Mouse (Mus musculus): ENCODE data around the gene Rnf144b.

The Rnf144b gene

GRCm38 (mm10) chr13:47180776-47181175, 58.3 kb downstream of the Rnf144b start:
- no peak for DNase-seq (ENCODE audit: low spot score in 2 of 2)

GRCm38 (mm10) chr13:47182366-47182765, 59.9 kb downstream of the Rnf144b start:
- DNase-seq (ENCODE audit: low spot score in 2 of 2): no peak

DNA sequence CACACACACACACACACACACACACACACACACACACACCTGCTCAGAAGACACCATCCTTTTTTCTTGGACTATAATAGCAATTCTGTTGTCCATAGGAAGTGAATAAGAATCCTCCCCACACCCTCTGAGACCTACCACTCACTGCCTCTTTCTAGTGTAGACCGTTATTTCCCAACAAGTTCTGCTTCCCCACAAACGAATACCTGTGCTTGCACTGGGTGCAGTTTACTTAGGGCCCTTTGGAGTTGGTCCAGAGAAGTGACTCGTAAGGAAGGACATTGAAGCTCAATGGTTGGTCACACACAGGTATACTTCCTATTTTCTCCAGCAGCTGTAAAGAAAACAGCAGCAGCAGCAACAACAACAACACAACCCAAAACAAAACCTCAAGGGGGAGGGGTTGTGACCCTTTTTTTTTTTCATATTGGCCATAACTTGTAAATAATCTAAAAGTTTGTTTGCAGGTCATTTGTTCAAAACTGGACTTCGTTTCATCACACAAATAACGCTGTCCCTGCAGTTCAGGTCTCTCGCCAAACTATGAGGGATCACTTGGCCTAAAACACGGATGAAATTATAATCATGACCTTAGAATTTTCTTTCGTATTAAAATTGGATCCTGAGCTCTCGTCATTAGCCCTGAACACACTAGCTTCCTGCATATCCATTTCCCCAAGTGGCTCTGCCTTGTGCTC, 60.7 kb downstream of the Rnf144b start:
- DNase-seq (ENCODE audit: low spot score in 2 of 2): no peak

- peak; percentile 35 to 42 for DNase-seq (ENCODE audit: low spot score in 2 of 2)
Measured at GRCm38 (mm10) chr13:47183771-47184170, 61.3 kb downstream of the Rnf144b start.

GRCm38 (mm10) chr13:47187836-47188235, 65.4 kb downstream of the Rnf144b start:
- DNase-seq (ENCODE audit: low spot score in 2 of 2): no peak

- DNase-seq (ENCODE audit: low spot score in 2 of 2): no peak
Measured at GRCm38 (mm10) chr13:47189971-47190370, 67.5 kb downstream of the Rnf144b start.

GRCm38 (mm10) chr13:47192200-47192599, 69.7 kb downstream of the Rnf144b start:
- no peak for DNase-seq (ENCODE audit: low spot score in 2 of 2)

GRCm38 (mm10) chr13:47192771-47193170, 70.3 kb downstream of the Rnf144b start:
- no peak for DNase-seq (ENCODE audit: low spot score in 2 of 2)

GRCm38 (mm10) chr13:47193326-47194153, 71.1 kb downstream of the Rnf144b start:
- DNase-seq (ENCODE audit: low spot score in 2 of 2): peak; percentile 66 to 72

DNA sequence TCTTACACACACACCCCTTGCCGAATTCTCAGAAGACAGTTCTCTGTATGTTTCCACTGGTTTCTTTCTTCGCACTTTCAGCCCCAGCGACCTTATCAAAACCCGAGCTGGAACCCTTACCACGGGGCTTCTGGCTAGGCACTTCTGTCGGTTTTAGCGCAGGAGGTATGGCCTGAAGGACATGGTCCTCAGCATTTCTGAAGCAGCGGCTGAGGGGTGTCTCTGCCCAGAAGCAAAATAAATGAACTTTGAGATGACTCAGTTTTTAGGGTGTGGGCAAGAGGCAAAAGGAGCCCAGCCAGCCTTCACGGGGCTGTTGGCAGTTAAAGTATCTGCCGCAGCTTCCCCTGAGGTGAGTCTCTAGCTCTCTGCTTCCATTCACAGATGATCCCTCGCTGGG, 72.2 kb downstream of the Rnf144b start:
- no peak for DNase-seq (ENCODE audit: low spot score in 2 of 2)

- no peak for DNase-seq (ENCODE audit: low spot score in 2 of 2)
Measured at GRCm38 (mm10) chr13:47195491-47195890, 73.0 kb downstream of the Rnf144b start.

GRCm38 (mm10) chr13:47200011-47200670, 77.7 kb downstream of the Rnf144b start:
- DNase-seq (ENCODE audit: low spot score in 2 of 2): no peak

DNA sequence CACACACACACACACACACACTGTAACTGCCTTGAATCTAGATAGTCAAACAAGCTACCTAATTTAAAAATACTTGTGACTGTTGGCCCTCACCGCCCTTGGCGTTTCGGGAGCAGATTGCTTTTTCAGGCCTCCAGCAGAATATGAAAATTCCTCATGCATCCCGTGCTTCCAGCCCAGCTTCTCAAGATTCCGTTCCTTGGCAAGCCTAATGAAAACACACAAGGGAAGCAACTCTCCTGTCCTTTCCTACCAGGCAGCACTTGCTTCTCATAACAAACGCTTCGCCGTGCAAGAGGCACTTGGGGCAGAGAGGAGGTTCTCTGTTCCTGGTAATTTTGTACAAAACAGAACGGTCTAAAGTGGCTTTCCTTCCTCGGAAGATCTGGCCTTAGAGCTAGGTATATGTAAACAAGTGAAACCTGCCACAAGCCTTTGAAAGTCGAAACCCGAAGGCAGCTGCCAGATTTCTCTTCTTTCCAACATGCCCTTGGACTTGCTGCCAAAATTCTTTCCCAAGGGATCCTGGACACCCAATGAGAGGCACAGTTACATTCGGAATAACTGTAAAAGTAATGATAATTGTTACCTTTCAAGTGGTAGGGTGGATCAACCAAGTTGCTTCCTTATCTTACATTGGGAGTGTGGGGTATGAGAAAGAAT, 79.6 kb downstream of the Rnf144b start:
- DNase-seq (ENCODE audit: low spot score in 2 of 2): no peak

DNA sequence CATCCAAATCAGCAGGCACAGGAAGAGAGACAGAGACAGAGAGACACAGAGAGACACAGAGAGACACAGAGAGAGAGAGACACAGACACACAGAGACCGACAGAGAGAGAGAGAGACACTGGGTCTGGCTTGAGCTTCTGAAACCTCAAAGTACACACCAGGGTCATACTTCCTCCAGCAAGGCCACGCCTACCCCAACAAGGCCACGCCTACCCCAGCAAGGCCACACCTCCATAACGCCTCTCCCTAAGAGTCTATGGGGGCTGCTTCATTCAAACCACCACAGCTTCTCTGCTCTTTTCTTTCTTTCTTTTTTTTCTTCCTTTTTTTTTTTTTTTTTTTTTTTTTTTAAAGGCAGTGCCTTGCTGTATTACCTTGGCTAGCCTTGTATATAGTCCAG, 88.0 kb downstream of the Rnf144b start:
- DNase-seq (ENCODE audit: low spot score in 2 of 2): no peak

- DNase-seq (ENCODE audit: low spot score in 2 of 2): no peak
Measured at GRCm38 (mm10) chr13:47210992-47211391, 88.5 kb downstream of the Rnf144b start.

GRCm38 (mm10) chr13:47211581-47211980, 89.1 kb downstream of the Rnf144b start:
- no peak for DNase-seq (ENCODE audit: low spot score in 2 of 2)

DNA sequence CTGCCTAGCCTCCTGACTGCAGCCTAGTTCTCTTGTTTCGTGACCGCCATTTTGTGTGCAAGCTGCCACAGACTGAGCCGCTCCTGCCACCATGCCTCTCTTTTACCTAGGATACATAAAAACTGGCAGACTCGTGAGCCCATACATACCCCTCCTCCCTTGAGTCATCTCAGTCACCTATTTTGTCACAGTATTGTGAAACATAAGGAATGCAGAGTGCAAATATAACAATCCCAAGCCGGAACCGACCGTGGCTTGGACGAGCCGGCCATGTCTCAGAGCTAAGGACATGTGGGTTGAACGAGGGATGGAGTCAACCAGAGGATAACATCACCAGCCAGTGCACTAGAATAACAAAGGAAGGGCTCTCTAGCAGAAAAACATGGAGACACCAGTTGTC, 91.4 kb downstream of the Rnf144b start:
- DNase-seq (ENCODE audit: low spot score in 2 of 2): no peak

- no peak for DNase-seq (ENCODE audit: low spot score in 2 of 2)
Measured at GRCm38 (mm10) chr13:47214895-47215294, 92.4 kb downstream of the Rnf144b start.

GRCm38 (mm10) chr13:47215815-47216585, 93.5 kb downstream of the Rnf144b start:
- DNase-seq (ENCODE audit: low spot score in 2 of 2): no peak

DNA sequence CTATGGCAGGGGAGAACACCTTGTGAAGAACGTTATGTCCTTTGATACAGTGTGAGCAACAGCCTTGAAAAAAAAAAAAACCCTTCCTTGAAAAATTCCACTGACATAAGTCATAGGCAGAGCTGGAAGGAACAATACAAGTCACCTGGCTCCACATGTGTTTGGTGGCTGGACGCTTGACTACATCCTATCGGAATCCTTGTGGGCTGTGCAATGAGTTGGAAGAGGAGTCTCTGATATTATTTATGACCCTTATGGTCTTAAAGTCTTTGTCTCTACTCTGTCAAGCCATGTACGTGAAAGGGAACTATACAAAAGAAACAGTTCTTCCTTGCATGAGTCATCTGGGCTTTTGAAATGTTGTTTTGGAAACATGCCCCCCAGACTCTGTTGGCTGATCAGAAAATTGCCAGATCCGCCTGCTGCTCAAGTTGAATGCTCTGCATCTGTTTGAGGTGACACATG, 94.7 kb downstream of the Rnf144b start:
- DNase-seq (ENCODE audit: low spot score in 2 of 2): no peak

GRCm38 (mm10) chr13:47218351-47218750, 95.9 kb downstream of the Rnf144b start:
- DNase-seq (ENCODE audit: low spot score in 2 of 2): no peak

Data from right cerebral cortex, adult 2 months (tissue).